Mouse (Mus musculus) kidney, postnatal 0 days (tissue): Measurements from ENCODE around the gene Oaz2. TPM values are rescaled to one million over a fixed set of nuclear protein-coding genes. Genes with fewer than 3 reads are reported as not detected.

Experiments used
- ATAC-seq: fragments of 200-750 bp; cut with Nextera tagmentation; replicated peaks from 2 replicates; pipeline ENCODE4 v1.8.0; 2017; ENCODE audit warnings: low read depth, moderate number of reproducible peaks, moderate TSS enrichment, moderate library complexity; ENCODE audit not compliant: low FRiP score
- DNase-seq: peaks from one replicate; pipeline ENCODE4 v3.0.0-alpha.2; 2016; ENCODE audit warnings: low spot score
- H3K27ac ChIP-seq: fragments of 300-500 bp; sonication (generic); 2 replicates; pipeline ENCODE4 v1.5.1; 2014; ENCODE audit warnings: mild to moderate bottlenecking
- H3K27me3 ChIP-seq: fragments of 300-500 bp; sonication (generic); 2 replicates; pipeline ENCODE4 v1.6.1; 2014; ENCODE audit warnings: low read length, mixed read lengths; ENCODE audit not compliant: insufficient read depth
- H3K36me3 ChIP-seq: fragments of 300-500 bp; sonication (generic); 2 replicates; pipeline ENCODE4 v1.6.1; 2014; ENCODE audit warnings: low read length, mixed read lengths; ENCODE audit not compliant: insufficient read depth
- H3K4me1 ChIP-seq: fragments of 300-500 bp; sonication (generic); replicated peaks from 2 replicates; pipeline ENCODE4 v1.6.1; 2014; ENCODE audit warnings: antibody characterized with exemption, low read length, mixed read lengths; ENCODE audit not compliant: insufficient read depth
- H3K4me2 ChIP-seq: fragments of 300-500 bp; sonication (generic); 2 replicates; pipeline ENCODE4 v1.6.1; 2014; ENCODE audit warnings: mild to moderate bottlenecking, low read length, moderate library complexity, mixed read lengths
- H3K4me3 ChIP-seq: fragments of 300-500 bp; sonication (generic); replicated peaks from 2 replicates; pipeline ENCODE4 v1.5.1; 2014; ENCODE audit warnings: low read depth, low read length
- H3K9ac ChIP-seq: fragments of 300-500 bp; sonication (generic); 2 replicates; pipeline ENCODE4 v1.6.1; 2014; ENCODE audit warnings: low read depth, low read length
- H3K9me3 ChIP-seq: fragments of 300-500 bp; sonication (generic); replicated peaks from 2 replicates; pipeline ENCODE4 v1.6.1; 2016; ENCODE audit warnings: low read length, inconsistent platforms, mixed read lengths
- CTCF ChIP-seq: IDR thresholded peaks from 2 replicates; pipeline ENCODE4 v1.5.1; 2016; ENCODE audit warnings: antibody characterized with exemption, low read depth, mild to moderate bottlenecking, moderate library complexity
- WGBS: fragments of 180-500 bp; shearing (Covaris S2); extraction: QIAGEN DNeasy Blood & Tissue Kit; methylation state at CpG from one replicate; pipeline ENCODE4 v1.1.7; 2014; 5-methylcytosine and 5-hydroxymethylcytosine counted together
- polyA plus RNA-seq: library from polyadenylated mRNA; unstranded; fragments of >200 nt; fragmentation: Nextera tagmentation; extraction: Ambion mirVana; gene quantifications from 2 replicates; pipeline ENCODE4 v1.2.1, GENCODE M21; 2015

The Oaz2 gene
- polyA plus RNA-seq, 1 experiment from 2014 or later, result 299 TPM

DNA sequence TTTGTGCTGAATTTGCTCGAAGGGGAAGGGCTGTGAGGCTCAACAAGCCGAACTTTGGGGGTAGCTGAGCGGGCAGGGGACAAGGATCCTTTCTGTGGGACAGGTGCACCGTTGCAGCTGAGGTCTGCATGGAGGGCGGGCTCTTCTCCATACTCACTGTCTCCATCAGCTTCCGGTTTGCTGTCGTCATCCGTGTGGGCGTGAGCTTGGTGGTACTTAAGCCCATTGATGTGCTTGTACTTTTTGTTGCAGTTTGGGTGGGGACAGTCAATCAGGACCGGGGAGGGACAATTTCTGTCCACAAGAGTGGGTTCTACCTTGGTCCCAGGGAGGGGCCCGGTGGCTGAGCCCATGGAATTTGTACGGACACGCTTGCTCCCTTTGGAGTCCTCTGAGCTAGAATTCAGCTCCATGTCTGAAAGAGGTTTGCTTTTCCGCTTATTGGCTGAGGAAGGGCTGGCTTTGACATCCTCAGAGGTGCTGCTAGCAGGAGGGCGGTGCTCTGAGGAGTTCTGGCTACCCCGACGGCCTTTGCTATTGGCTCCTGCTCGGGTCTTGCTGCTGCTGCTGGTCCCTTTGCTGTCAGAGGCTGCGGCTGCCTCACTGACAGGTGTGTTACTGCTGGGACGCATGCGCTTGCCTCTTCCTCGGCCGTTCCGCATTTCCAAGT is 36.3 kb downstream of the Oaz2 start:
- TF ChIP-seq CTCF, result no peak
- H3K36me3 ChIP-seq, result peaks cover 46% of the 10 kb centered on the region

DNA sequence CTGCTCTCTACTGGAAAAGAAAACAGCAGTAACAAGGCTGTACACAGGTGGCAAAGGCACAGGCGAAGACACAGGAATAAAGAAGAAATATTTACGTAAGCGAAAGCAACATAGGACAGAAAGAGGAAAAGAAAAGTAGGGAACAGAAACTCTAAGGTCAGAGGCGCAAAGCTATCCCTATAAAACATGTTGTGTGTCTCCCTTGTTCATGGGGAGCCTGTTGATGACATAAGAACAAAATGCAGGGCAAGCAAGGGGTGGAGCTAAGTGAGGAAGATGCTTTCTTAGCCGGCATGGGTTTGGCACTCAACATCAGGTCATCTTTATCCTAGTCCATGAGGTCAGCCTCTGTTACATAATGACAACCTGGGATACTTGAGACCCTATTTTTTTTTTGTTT is 50.4 kb downstream of the Oaz2 start:
- Histone ChIP-seq H3K4me2 (no peak overlapping the region), H3K27me3 (no peaks in the 10 kb centered on the region), H3K9ac (no peak overlapping the region), H3K4me3 (no peak overlapping the region), H3K36me3 (no peaks in the 10 kb centered on the region), H3K9me3 (no peaks in the 10 kb centered on the region), H3K4me1 (peaks cover 5% of the 10 kb centered on the region; the same call in 1 of the 2 replicates), H3K27ac (no peak overlapping the region)
- 92% methylated on average over 5 of the region's 5 CpGs for WGBS
- no peak for ATAC-seq
- no peak for TF ChIP-seq CTCF
- no peak for DNase-seq

More for the DNA sequence above, 36.3 kb downstream of the Oaz2 start:
- DNase-seq (no peak), ATAC-seq (no peak)
- Histone ChIP-seq H3K27ac (no peak overlapping the region), H3K27me3 (no peaks in the 10 kb centered on the region), H3K4me3 (no peak overlapping the region), H3K9me3 (no peaks in the 10 kb centered on the region), H3K4me2 (no peak overlapping the region), H3K9ac (no peak overlapping the region), H3K4me1 (no peaks in the 10 kb centered on the region)
- WGBS, result 91% methylated on average over 24 of the region's 24 CpGs

DNA sequence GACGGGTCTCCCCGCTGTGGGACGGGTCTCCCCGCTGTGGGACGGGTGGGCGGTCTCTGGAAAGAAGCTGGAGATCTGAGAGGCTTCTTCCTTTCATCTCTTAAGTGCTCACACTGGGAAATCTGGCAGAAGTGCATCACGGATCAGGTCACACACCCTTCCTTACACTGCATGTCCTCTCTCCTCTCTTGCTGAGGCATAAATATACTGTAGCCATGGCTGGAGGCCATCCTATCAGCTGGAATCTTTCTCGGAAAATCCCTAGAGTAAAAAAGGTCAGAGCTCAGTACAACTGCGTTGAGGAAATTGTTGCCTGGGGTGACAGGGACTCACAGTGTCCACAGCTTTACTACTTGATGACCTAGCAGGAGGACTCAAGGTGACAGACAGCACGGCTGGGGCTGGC is 53.4 kb downstream of the Oaz2 start:
- H3K4me2 ChIP-seq, result no peak overlapping the region
- TF ChIP-seq CTCF, result no peak
- ATAC-seq (no peak), DNase-seq (peak; percentile 67)
- H3K4me1 ChIP-seq, result peaks cover 5% of the 10 kb centered on the region; the same call in 1 of the 2 replicates
- H3K4me3 ChIP-seq, result no peak overlapping the region
- 37% methylated on average over 10 of the region's 10 CpGs for WGBS
- no peaks in the 10 kb centered on the region for H3K27me3 ChIP-seq
- no peaks in the 10 kb centered on the region for H3K9me3 ChIP-seq
- no peak overlapping the region for H3K27ac ChIP-seq
- no peaks in the 10 kb centered on the region for H3K36me3 ChIP-seq
- H3K9ac ChIP-seq, result no peak overlapping the region

- 0 out of 2 replicates have a peak, but pooled peaks cover 4% of the 10 kb centered on the region for H3K36me3 ChIP-seq
- H3K9me3 ChIP-seq, result no peaks in the 10 kb centered on the region
- no peak overlapping the region for H3K9ac ChIP-seq
- H3K4me1 ChIP-seq, result peaks cover 5% of the 10 kb centered on the region; the same call in 1 of the 2 replicates
- no peak overlapping the region for H3K4me3 ChIP-seq
- no peak overlapping the region for H3K4me2 ChIP-seq
- H3K27me3 ChIP-seq, result no peaks in the 10 kb centered on the region
- no peak for TF ChIP-seq CTCF
- DNase-seq (no peak), ATAC-seq (no peak)
- H3K27ac ChIP-seq, result peak overlapping the region; percentile 64
- WGBS, result 52% methylated on average over 8 of the region's 8 CpGs
Observed at GRCm38 (mm10) chr9:65724471-65725290, 56.9 kb downstream of the Oaz2 start.

GRCm38 (mm10) chr9:65725291-65725622 is 57.5 kb downstream of the Oaz2 start:
- Histone ChIP-seq H3K9me3 (no peaks in the 10 kb centered on the region), H3K27me3 (no peaks in the 10 kb centered on the region), H3K9ac (no peak overlapping the region), H3K27ac (peak overlapping the region; percentile 64), H3K4me1 (peaks cover 5% of the 10 kb centered on the region; the same call in 1 of the 2 replicates), H3K4me2 (no peak overlapping the region), H3K36me3 (0 out of 2 replicates have a peak, but pooled peaks cover 4% of the 10 kb centered on the region), H3K4me3 (no peak overlapping the region)
- WGBS, result 66% methylated on average over 4 of the region's 4 CpGs
- TF ChIP-seq CTCF, result no peak
- DNase-seq, result no peak
- ATAC-seq, result no peak

- Histone ChIP-seq H3K4me1 (peaks cover 4% of the 10 kb centered on the region; the same call in 1 of the 2 replicates), H3K9ac (no peak overlapping the region), H3K4me3 (no peak overlapping the region), H3K9me3 (no peaks in the 10 kb centered on the region), H3K27ac (no peak overlapping the region), H3K27me3 (no peaks in the 10 kb centered on the region), H3K4me2 (no peak overlapping the region), H3K36me3 (0 out of 2 replicates have a peak, but pooled peaks cover 4% of the 10 kb centered on the region)
- ATAC-seq (no peak), DNase-seq (no peak)
- TF ChIP-seq CTCF, result no peak
- 85% methylated on average over 3 of the region's 3 CpGs for WGBS
Observed at GRCm38 (mm10) chr9:65726431-65726830, 58.6 kb downstream of the Oaz2 start.
